Comparison of ENCODE assay signal across 16 mouse cellular contexts in genomic region chr11:6117956-6118355, GRCm38 (mm10).
"Had no signal": no experiment of that assay in that cellular context is flagged by ENCODE, and none has a peak within 500 bp of the region (broad histone marks: within the 10 kb centered on the region; RNA-seq: fewer than 3 reads in every experiment).

No protein-coding gene starts in this region.

- H3K4me3 ChIP-seq: limb, embryonic 12.5 days; liver, embryonic 13.5 days; lung, embryonic 15.5 days; megakaryocyte, embryonic 14.5 days; midbrain, embryonic 12.5 days had no signal

- H3K4me1 ChIP-seq: limb, embryonic 12.5 days; liver, embryonic 13.5 days; lung, embryonic 15.5 days; midbrain, embryonic 12.5 days had no signal

- H3K9ac ChIP-seq: limb, embryonic 12.5 days; liver, embryonic 13.5 days; liver, postnatal 0 days; lung, embryonic 15.5 days; midbrain, embryonic 12.5 days had no signal

- H3K27ac ChIP-seq: limb, embryonic 12.5 days; liver, embryonic 13.5 days; lung, embryonic 15.5 days; macrophage; midbrain, embryonic 12.5 days had no signal

- ATAC-seq: inflammation-experienced regulatory T-cells, adult 6 months; intestine, postnatal 0 days; liver, postnatal 0 days; midbrain, embryonic 16.5 days had no signal

- H3K27me3 ChIP-seq: limb, embryonic 12.5 days; liver, embryonic 13.5 days; lung, embryonic 15.5 days; megakaryocyte, embryonic 14.5 days; midbrain, embryonic 12.5 days had no signal

- H3K4me2 ChIP-seq: limb, embryonic 12.5 days; liver, embryonic 13.5 days; lung, embryonic 15.5 days; midbrain, embryonic 12.5 days had no signal

- DNase-seq: kidney, adult 8-10 months; kidney, postnatal 25 days; liver; liver, embryonic 13.5 days; liver, postnatal 0 days; lung, postnatal 14 days; spleen, adult 18-20 months; thymus, postnatal 36 days had no signal

- H3K9me3 ChIP-seq: limb, embryonic 12.5 days; liver, embryonic 13.5 days; lung, embryonic 15.5 days; megakaryocyte, embryonic 14.5 days; midbrain, embryonic 12.5 days had no signal
